Mouse (Mus musculus): ENCODE results near the gene Specc1l.

DNA sequence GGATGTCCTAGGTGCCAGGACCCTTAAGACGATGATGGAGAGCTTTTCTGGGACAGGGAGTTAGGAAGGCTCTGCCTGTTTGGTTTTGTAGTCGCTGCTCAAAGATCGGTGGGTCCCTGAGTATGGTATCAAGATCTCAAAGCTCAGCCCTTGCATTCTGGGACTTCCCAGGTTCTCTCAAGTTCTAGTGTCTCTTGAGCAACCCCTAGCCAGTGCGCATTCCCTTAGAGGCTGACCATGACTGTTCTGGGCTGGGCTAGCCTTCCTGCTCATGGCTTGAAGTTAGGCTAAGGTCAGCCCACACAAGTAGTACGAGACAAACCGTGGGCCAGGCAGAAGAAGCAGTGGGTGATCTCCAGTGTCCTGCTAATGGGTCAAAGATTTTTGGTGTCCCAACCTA, 106.3 kb downstream of the Specc1l start:
- TF ChIP-seq GATA1 (IDR thresholded peaks at IDR 0.05; ENCODE audit: low read length) (no peak), TAL1 (IDR thresholded peaks at IDR 0.05; ENCODE audit: low read length) (no peak)

Measured in erythroblast, embryonic 14.5 days (primary cell).